Mouse (Mus musculus) megakaryocyte, embryonic 14.5 days (primary cell): Measurements from ENCODE around the gene Gm20388.

ENCODE experiments used
- FLI1 ChIP-seq: IDR thresholded peaks from 2 replicates; pipeline ENCODE4 v1.6.1; 2012; ENCODE audit warnings: low read length, inconsistent platforms, mixed read lengths
- GATA1 ChIP-seq: IDR thresholded peaks from 3 replicates; pipeline ENCODE4 v1.6.1; 2012; ENCODE audit warnings: mixed read lengths, low read length, inconsistent platforms, borderline replicate concordance

- no peak for TF ChIP-seq GATA1
- TF ChIP-seq FLI1, result no peak
Observed at GRCm38 (mm10) chr8:120072827-120073226, 162.2 kb downstream of the Gm20388 start.
